Mouse (Mus musculus) spleen, postnatal 10 days (tissue): ENCODE results near the gene Akap7.

Experiments
- DNase-seq, 2 experiments: peaks; one replicate each; pipeline ENCODE4 v3.0.0; 2021 to 2022; ENCODE audit warnings: low spot score in 2 of 2

Gene Akap7

GRCm38 (mm10) chr10:25307770-25308169 lies at the start of gene Akap7:
Gene Akap7, minus strand, starts transcription at chr10:25307870.
- no peak for DNase-seq

GRCm38 (mm10) chr10:25354390-25354789 lies 46.7 kb upstream of the Akap7 start:
- DNase-seq = no peak

GRCm38 (mm10) chr10:25353941-25354340 lies 46.3 kb upstream of the Akap7 start:
- no peak for DNase-seq

- no peak for DNase-seq
Observed at GRCm38 (mm10) chr10:25342801-25343200, 35.1 kb upstream of the Akap7 start.

- DNase-seq = no peak
Observed at GRCm38 (mm10) chr10:25340675-25341074, 33.0 kb upstream of the Akap7 start.

GRCm38 (mm10) chr10:25333390-25334079 lies 25.9 kb upstream of the Akap7 start:
- DNase-seq = no peak

GRCm38 (mm10) chr10:25331321-25332049 lies 23.8 kb upstream of the Akap7 start:
- no peak for DNase-seq

GRCm38 (mm10) chr10:25330094-25330493 lies 22.4 kb upstream of the Akap7 start:
- no peak for DNase-seq

GRCm38 (mm10) chr10:25327511-25327910 lies 19.8 kb upstream of the Akap7 start:
- no peak for DNase-seq

- DNase-seq = no peak
Observed at GRCm38 (mm10) chr10:25325690-25326089, 18.0 kb upstream of the Akap7 start.

GRCm38 (mm10) chr10:25321198-25321597 lies 13.5 kb upstream of the Akap7 start:
- DNase-seq = no peak

GRCm38 (mm10) chr10:25319531-25319930 lies 11.9 kb upstream of the Akap7 start:
- DNase-seq = no peak

GRCm38 (mm10) chr10:25318405-25318804 lies 10.7 kb upstream of the Akap7 start:
- DNase-seq = no peak

GRCm38 (mm10) chr10:25317665-25318064 lies 10.0 kb upstream of the Akap7 start:
- DNase-seq = no peak

- DNase-seq = no peak
Observed at GRCm38 (mm10) chr10:25313856-25314584, 6.3 kb upstream of the Akap7 start.

- DNase-seq = peak in 1 of 2 experiments; percentile 41
Observed at GRCm38 (mm10) chr10:25311554-25312212, 4.0 kb upstream of the Akap7 start.

- no peak for DNase-seq
Observed at GRCm38 (mm10) chr10:25310736-25311135, 3.1 kb upstream of the Akap7 start.

GRCm38 (mm10) chr10:25309996-25310395 lies 2.3 kb upstream of the Akap7 start:
- DNase-seq = no peak

- DNase-seq = no peak
Observed at GRCm38 (mm10) chr10:25305146-25305545, 2.5 kb downstream of the Akap7 start.

- no peak for DNase-seq
Observed at GRCm38 (mm10) chr10:25304608-25305007, 3.1 kb downstream of the Akap7 start.

GRCm38 (mm10) chr10:25299031-25299529 lies 8.6 kb downstream of the Akap7 start:
- peak; percentile 38 to 59 for DNase-seq

- DNase-seq = peak; percentile 17 to 25
Observed at GRCm38 (mm10) chr10:25298264-25298671, 9.4 kb downstream of the Akap7 start.
